Mouse (Mus musculus) CH12.LX (cell line): ENCODE measurements around the gene Malrd1.

ENCODE experiments used
- CHD2 ChIP-seq: IDR thresholded peaks from 2 replicates; pipeline ENCODE4 v1.6.1; 2011; ENCODE audit warnings: low read length, improper control_type of control experiment
- CTCF ChIP-seq, 2 experiments: IDR thresholded peaks in 1 of 2; conservative IDR thresholded peaks in 1 of 2; 2 replicates each; pipeline ENCODE4 v1.5.1; 2011 to 2012; ENCODE audit warnings: low read depth in 2 of 2, low read length in 2 of 2, improper control_type of control experiment in 1 of 2, inconsistent platforms in 1 of 2, mild to moderate bottlenecking in 1 of 2, moderate library complexity in 1 of 2
- E2F4 ChIP-seq: IDR thresholded peaks from 2 replicates; pipeline ENCODE4 v1.6.1; 2011; ENCODE audit warnings: low read depth, low read length, improper control_type of control experiment; ENCODE audit not compliant: insufficient replicate concordance
- EP300 ChIP-seq: IDR thresholded peaks from 2 replicates; pipeline ENCODE4 v1.6.1; 2011; ENCODE audit warnings: low read length, improper control_type of control experiment
- ETS1 ChIP-seq: conservative IDR thresholded peaks from 2 replicates; pipeline ENCODE4 v1.6.1; 2012; ENCODE audit warnings: low read depth, mild to moderate bottlenecking, inconsistent platforms, low read length, improper control_type of control experiment, moderate library complexity
- HCFC1 ChIP-seq: IDR thresholded peaks from 2 replicates; pipeline ENCODE4 v1.6.1; 2012; ENCODE audit warnings: low read depth, mild to moderate bottlenecking, inconsistent platforms, low read length, improper control_type of control experiment
- JUN ChIP-seq: IDR thresholded peaks from 2 replicates; pipeline ENCODE4 v1.6.1; 2011; ENCODE audit warnings: low read depth, mild to moderate bottlenecking, low read length, improper control_type of control experiment, moderate library complexity; ENCODE audit not compliant: insufficient read depth
- MAFK ChIP-seq: IDR thresholded peaks from 2 replicates; pipeline ENCODE4 v1.6.1; 2011; ENCODE audit warnings: low read length, improper control_type of control experiment; ENCODE audit not compliant: insufficient replicate concordance
- NRF1 ChIP-seq: IDR thresholded peaks from 2 replicates; pipeline ENCODE4 v1.6.1; 2014; ENCODE audit warnings: low read depth, mild to moderate bottlenecking, inconsistent platforms, low read length, improper control_type of control experiment, moderate library complexity
- POLR2A ChIP-seq: IDR thresholded peaks from 2 replicates; pipeline ENCODE4 v1.6.1; 2011; ENCODE audit warnings: low read depth, mild to moderate bottlenecking, improper control_type of control experiment, low read length
- RCOR1 ChIP-seq: conservative IDR thresholded peaks from 2 replicates; pipeline ENCODE4 v1.6.1; 2012; ENCODE audit warnings: low read depth, mild to moderate bottlenecking, inconsistent platforms, low read length, improper control_type of control experiment
- SIN3A ChIP-seq: IDR thresholded peaks from 2 replicates; pipeline ENCODE4 v1.6.1; 2012; ENCODE audit warnings: low read length, improper control_type of control experiment, inconsistent platforms
- TBP ChIP-seq: conservative IDR thresholded peaks from 2 replicates; pipeline ENCODE4 v1.6.1; 2011; ENCODE audit warnings: low read depth, low read length, improper control_type of control experiment

GRCm38 (mm10) chr2:15526241-15526924, at the start of gene Malrd1:
- TF ChIP-seq POLR2A (no peak), EP300 (no peak), CTCF (conservative IDR thresholded peaks at IDR 0.05 in 1 of 2, IDR thresholded peaks at IDR 0.05 in 1 of 2; ENCODE audit: low read depth in 2 of 2, low read length in 2 of 2) (no peak), CHD2 (no peak), TBP (no peak), RCOR1 (no peak), JUN (no peak), SIN3A (no peak), MAFK (no peak), HCFC1 (no peak), E2F4 (no peak), NRF1 (no peak), ETS1 (no peak)
